In genomic region chr10:120327946-120328345, GRCm38 (mm10) we compare ENCODE assay signal across 24 mouse cellular contexts.
"Had no signal": no experiment of that assay in that cellular context is flagged by ENCODE, and none has a peak within 500 bp of the region (broad histone marks: within the 10 kb centered on the region; RNA-seq: fewer than 3 reads in every experiment).

No protein-coding gene starts in this region.

- H3K4me3 ChIP-seq: heart, embryonic 12.5 days; hindbrain, embryonic 10.5 days; hindbrain, embryonic 13.5 days; hindbrain, embryonic 15.5 days; kidney, embryonic 15.5 days; limb, embryonic 12.5 days; liver, embryonic 13.5 days had no signal

- H3K27ac ChIP-seq: hindbrain, embryonic 10.5 days; hindbrain, embryonic 13.5 days; hindbrain, embryonic 15.5 days; hindbrain, postnatal 0 days; kidney, embryonic 15.5 days; kidney, postnatal 0 days; limb, embryonic 12.5 days; liver, embryonic 13.5 days had no signal

- H3K27me3 ChIP-seq: heart, embryonic 12.5 days; hindbrain, embryonic 13.5 days; hindbrain, embryonic 15.5 days; kidney, embryonic 15.5 days; limb, embryonic 12.5 days; liver, embryonic 13.5 days had no signal

- H3K9me3 ChIP-seq: heart, embryonic 12.5 days; hindbrain, embryonic 13.5 days; hindbrain, embryonic 15.5 days; kidney, embryonic 15.5 days; limb, embryonic 12.5 days; liver, embryonic 13.5 days had no signal

- H3K4me2 ChIP-seq: heart, embryonic 12.5 days; hindbrain, embryonic 13.5 days; hindbrain, embryonic 15.5 days; kidney, embryonic 15.5 days; limb, embryonic 12.5 days; liver, embryonic 11.5 days; liver, embryonic 13.5 days had no signal

- H3K36me3 ChIP-seq: heart, embryonic 12.5 days; hindbrain, embryonic 10.5 days; hindbrain, embryonic 13.5 days; hindbrain, embryonic 15.5 days; kidney, embryonic 15.5 days; limb, embryonic 12.5 days; liver, embryonic 13.5 days had no signal

- H3K9ac ChIP-seq: heart, embryonic 12.5 days; hindbrain, embryonic 13.5 days; hindbrain, embryonic 15.5 days; kidney, embryonic 15.5 days; limb, embryonic 12.5 days; liver, embryonic 13.5 days had no signal

- ATAC-seq: hindbrain, postnatal 0 days; intestine, embryonic 16.5 days had no signal

- DNase-seq: gastrocnemius, postnatal 14 days; gastrocnemius, postnatal 36 days; heart, adult 18-20 months; heart, postnatal 10 days; heart, postnatal 4 days; kidney, adult 11 months; kidney, adult 2 months; kidney, adult 9 months; kidney, postnatal 14 days; kidney, postnatal 36 days; layer of hippocampus, adult 9-11 months; layer of hippocampus, postnatal 36 days; left cerebral cortex, postnatal 4 days; liver, embryonic 13.5 days had no signal

- H3K4me1 ChIP-seq: heart, embryonic 12.5 days; hindbrain, embryonic 13.5 days; hindbrain, embryonic 15.5 days; kidney, embryonic 15.5 days had no signal
